ENCODE assay signal across 11 mouse cellular contexts in the genomic region with DNA sequence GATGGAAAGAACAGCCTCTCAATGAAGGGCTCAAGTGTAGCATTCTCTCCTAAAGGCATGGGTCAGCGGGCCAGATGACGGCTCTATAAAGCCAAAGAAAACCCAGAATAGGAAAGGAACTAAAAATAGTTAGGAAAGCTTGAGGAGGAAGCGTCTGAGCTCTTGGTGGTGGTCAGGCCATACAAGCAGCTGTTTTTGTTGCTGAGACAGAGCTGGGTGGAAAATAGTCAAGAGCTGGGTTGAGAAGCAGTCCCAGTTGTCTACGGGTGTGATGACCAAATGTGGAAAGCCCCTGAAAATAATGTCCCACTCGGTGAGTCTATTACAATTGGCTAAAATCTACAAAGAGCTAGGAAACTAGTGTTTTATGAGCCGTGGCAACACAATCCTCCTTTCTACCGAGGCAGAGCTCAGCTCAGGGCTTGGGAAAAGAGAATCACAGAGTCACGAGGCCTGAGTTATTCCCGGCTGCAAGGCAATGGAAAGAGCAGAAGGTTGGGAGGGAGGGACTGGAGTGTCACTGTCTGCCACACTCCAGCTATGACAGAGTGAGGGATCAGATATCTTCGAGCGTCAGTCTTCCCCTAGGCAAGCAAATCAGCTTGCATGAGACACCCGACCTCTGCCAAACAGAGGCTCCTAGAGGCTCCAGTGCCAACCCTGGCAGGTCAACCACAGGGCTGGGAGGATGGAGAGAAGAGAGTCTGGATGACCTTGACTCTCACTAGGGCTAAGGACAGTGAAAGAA. TPM values are rescaled to one million over a fixed set of nuclear protein-coding genes. Genes with fewer than 3 reads are reported as not detected.
DNase-seq lines count a peak whose midpoint lies in the region; ATAC-seq and TF ChIP-seq lines count a peak whose summit lies in the region.
"Had no signal": no experiment of that assay in that cellular context is flagged by ENCODE, and none has a peak within 500 bp of the region (broad histone marks: within the 10 kb centered on the region; RNA-seq: fewer than 3 reads in every experiment).

No protein-coding gene starts in this region.

- H3K4me3 ChIP-seq in kidney, embryonic 14.5 days (ENCODE audit: low read length), result no peak overlapping the region
- no peak overlapping the region for H3K4me3 ChIP-seq in heart, adult 2 months

- CTCF ChIA-PET in Patski (lab: Charles Lee), result interaction anchor here (0.9 to 2.0 kb wide), 6 partner anchors 26 to 150 kb away, joined by 3 to 9 read pairs (median 4); no protein-coding TSS in a partner anchor

- no peak for DNase-seq in kidney, adult 11 months
- DNase-seq in Patski (ENCODE audit: low read depth, low spot score), result peak; percentile 86
- DNase-seq in heart, adult 2 months, result peak; percentile 47 to 66
- DNase-seq in heart, postnatal 10 days, result peak; percentile 55 to 67
- no peak for DNase-seq in adrenal gland, postnatal 14 days
- DNase-seq in urinary bladder, adult 2 months (ENCODE audit: low spot score), result no peak
- DNase-seq in lung, postnatal 4 days, result no peak
- DNase-seq: cerebellum, adult 18-20 months; kidney, postnatal 36 days; liver, postnatal 0 days had no signal

- H3K4me2 ChIP-seq in kidney, embryonic 14.5 days (replicated peaks; ENCODE audit: low read depth, low read length), result no peak overlapping the region

- 0 out of 2 replicates have a peak, but pooled peaks cover 9% of the 10 kb centered on the region for H3K4me1 ChIP-seq in kidney, embryonic 14.5 days (ENCODE audit: control insufficient read depth, insufficient read depth, low read length)
- peaks cover 7% of the 10 kb centered on the region for H3K4me1 ChIP-seq in heart, adult 2 months (ENCODE audit: control insufficient read depth, insufficient read depth, low read length)

- TF ChIP-seq CTCF in Patski (IDR thresholded peaks at IDR 0.05), result no peak
- no peak for TF ChIP-seq CTCF in heart, adult 2 months (IDR thresholded peaks at IDR 0.05)

- H3K79me2 ChIP-seq in heart, adult 2 months (replicated peaks; ENCODE audit: control insufficient read depth, insufficient read depth, low read length), result no peaks in the 10 kb centered on the region

- POLR2A ChIA-PET in Patski (lab: Charles Lee), result interaction anchor here (1.2 kb wide), 1 partner anchor 74 kb away, joined by 4 read pairs; no protein-coding TSS in a partner anchor

- peak; percentile 53; the same call in 1 of the 2 replicates for TF ChIP-seq POLR2A in heart, adult 2 months (IDR thresholded peaks at IDR 0.05; ENCODE audit: insufficient read depth, low read depth, low read length)

- H3K36me3 ChIP-seq in kidney, embryonic 14.5 days (ENCODE audit: control insufficient read depth, insufficient read depth, low read length), result peaks cover 7% of the 10 kb centered on the region; the same call in 1 of the 2 replicates
- no peaks in the 10 kb centered on the region for H3K36me3 ChIP-seq in heart, adult 2 months (ENCODE audit: control insufficient read depth, insufficient read depth, low read length)

- TF ChIP-seq EP300 in heart, adult 2 months (IDR thresholded peaks at IDR 0.05; ENCODE audit: insufficient read depth, low read depth, low read length), result peak; percentile 67

- H3K27me3 ChIP-seq in kidney, embryonic 14.5 days (ENCODE audit: control insufficient read depth, insufficient read depth, low read length), result no peaks in the 10 kb centered on the region
- no peaks in the 10 kb centered on the region for H3K27me3 ChIP-seq in Patski
- H3K27me3 ChIP-seq in heart, adult 2 months (ENCODE audit: control insufficient read depth, insufficient read depth, low read length), result no peaks in the 10 kb centered on the region

- H3K9me3 ChIP-seq in kidney, embryonic 14.5 days (ENCODE audit: control insufficient read depth, low read length), result no peaks in the 10 kb centered on the region

- H3K9ac ChIP-seq in kidney, embryonic 14.5 days (ENCODE audit: low read depth, low read length), result no peak overlapping the region
- H3K9ac ChIP-seq in heart, adult 2 months (ENCODE audit: low read depth, low read length), result no peak overlapping the region
- H3K9ac ChIP-seq: liver, postnatal 0 days had no signal

- in situ Hi-C loops in Patski (cut with MboI; ENCODE audit: low pct_unique_long_range_greater_than_20kb), result loop anchor here (25.0 kb wide), 2 partner anchors 273 to 523 kb away; no protein-coding TSS in a partner anchor

- H3K27ac ChIP-seq in kidney, embryonic 14.5 days (ENCODE audit: low read depth, low read length), result peak overlapping the region; percentile 47; the same call in 1 of the 2 replicates
- H3K27ac ChIP-seq in heart, adult 2 months, result peak overlapping the region; percentile 90

- intact Hi-C loops in heart, adult 2 months (cut with DNase I), result loop anchor here (2.0 to 10.0 kb wide), 6 partner anchors 58 to 523 kb away; a partner anchor contains a TSS
- intact Hi-C loops in heart, postnatal 10 days (cut with DNase I), result loop anchor here (5.0 kb wide), 4 partner anchors 73 to 508 kb away; no protein-coding TSS in a partner anchor

- ATAC-seq in kidney, embryonic 14.5 days (ENCODE audit: low FRiP score, low TSS enrichment), result peak; percentile 65
- peak; percentile 80 for ATAC-seq in Patski
- ATAC-seq: liver, postnatal 0 days had no signal

- 29% methylated on average over 12 of the region's 12 CpGs for WGBS in kidney, embryonic 14.5 days
- 13% methylated on average over 12 of the region's 12 CpGs for WGBS in heart, adult 2 months

RNA-seq across cellular contexts. Expression of a gene that starts 30.9 kb away (rescaled TPM):
- 69.4 and 78.3 TPM in 2 replicates for polyA plus RNA-seq in kidney, embryonic 14.5 days (2014; fragmentation: Nextera tagmentation; extraction: Ambion mirVana)
- polyA plus RNA-seq in Patski (2021), result 41.7 TPM
- 10 to 100 TPM; 16.0 to 16.2 TPM for total RNA-seq in heart, adult 2 months (2021)
- 13.4 and 15.1 TPM in 2 replicates for polyA plus RNA-seq in heart, adult 2 months (2012; rRNA removed)
- total RNA-seq in heart, postnatal 10 days (2021), result 10 to 100 TPM; 17.2 to 21.9 TPM
- total RNA-seq in adrenal gland, postnatal 14 days (2021), result 16.4 and 22.4 TPM in 2 replicates
- polyA plus RNA-seq in urinary bladder, adult 2 months (2012; rRNA removed), result 13.9 and 14.7 TPM in 2 replicates

RNA-seq across cellular contexts. Expression of a gene that starts 41.7 kb away (rescaled TPM):
- polyA plus RNA-seq in kidney, embryonic 14.5 days (2014; fragmentation: Nextera tagmentation; extraction: Ambion mirVana), result 25.7 and 42.8 TPM in 2 replicates
- polyA plus RNA-seq in Patski (2021), result 78.8 TPM
- 10 to 100 TPM; 47.4 to 52.0 TPM for total RNA-seq in heart, adult 2 months (2021)
- polyA plus RNA-seq in heart, adult 2 months (2012; rRNA removed), result 19.4 and 41.4 TPM in 2 replicates
- total RNA-seq in heart, postnatal 10 days (2021), result 10 to 100 TPM; 68.3 to 70.4 TPM
- 72.4 and 72.6 TPM in 2 replicates for total RNA-seq in adrenal gland, postnatal 14 days (2021)
- 22.8 and 23.3 TPM in 2 replicates for polyA plus RNA-seq in urinary bladder, adult 2 months (2012; rRNA removed)

RNA-seq across cellular contexts. Expression of a gene that starts 55.6 kb away (rescaled TPM):
- polyA plus RNA-seq in kidney, embryonic 14.5 days (2014; fragmentation: Nextera tagmentation; extraction: Ambion mirVana), result 45.7 and 68.1 TPM in 2 replicates
- 88.9 TPM for polyA plus RNA-seq in Patski (2021)
- 10 to 100 TPM; 61.5 to 61.7 TPM for total RNA-seq in heart, adult 2 months (2021)
- polyA plus RNA-seq in heart, adult 2 months (2012; rRNA removed), result 29.4 and 44.2 TPM in 2 replicates
- 10 to 100 TPM; 84.2 to 86.2 TPM for total RNA-seq in heart, postnatal 10 days (2021)
- 116 and 124 TPM in 2 replicates for total RNA-seq in adrenal gland, postnatal 14 days (2021)
- 94.6 and 103 TPM in 2 replicates for polyA plus RNA-seq in urinary bladder, adult 2 months (2012; rRNA removed)

Comparison
In these comparisons a context has a peak if more than half of its experiments do, and no peak if none do; other contexts are left out.
1. DNase-seq: peak in Patski (single experiment), heart, adult 2 months (2 of 2) and heart, postnatal 10 days (2 of 2); none in kidney, adult 11 months (single experiment), adrenal gland, postnatal 14 days (single experiment), urinary bladder, adult 2 months (single experiment) and lung, postnatal 4 days (0 of 2).